Mouse (Mus musculus): ENCODE measurements around the gene Icam5. TPM values are rescaled to one million over a fixed set of nuclear protein-coding genes. Genes with fewer than 3 reads are reported as not detected.

Icam5 gene
- polyA plus RNA-seq, 1 experiment, result 0.62 TPM

- no peak for TF ChIP-seq GATA1 (IDR thresholded peaks at IDR 0.05; ENCODE audit: low read length)
Measured at GRCm38 (mm10) chr9:21028560-21029110, 3.2 kb upstream of the Icam5 start.

DNA sequence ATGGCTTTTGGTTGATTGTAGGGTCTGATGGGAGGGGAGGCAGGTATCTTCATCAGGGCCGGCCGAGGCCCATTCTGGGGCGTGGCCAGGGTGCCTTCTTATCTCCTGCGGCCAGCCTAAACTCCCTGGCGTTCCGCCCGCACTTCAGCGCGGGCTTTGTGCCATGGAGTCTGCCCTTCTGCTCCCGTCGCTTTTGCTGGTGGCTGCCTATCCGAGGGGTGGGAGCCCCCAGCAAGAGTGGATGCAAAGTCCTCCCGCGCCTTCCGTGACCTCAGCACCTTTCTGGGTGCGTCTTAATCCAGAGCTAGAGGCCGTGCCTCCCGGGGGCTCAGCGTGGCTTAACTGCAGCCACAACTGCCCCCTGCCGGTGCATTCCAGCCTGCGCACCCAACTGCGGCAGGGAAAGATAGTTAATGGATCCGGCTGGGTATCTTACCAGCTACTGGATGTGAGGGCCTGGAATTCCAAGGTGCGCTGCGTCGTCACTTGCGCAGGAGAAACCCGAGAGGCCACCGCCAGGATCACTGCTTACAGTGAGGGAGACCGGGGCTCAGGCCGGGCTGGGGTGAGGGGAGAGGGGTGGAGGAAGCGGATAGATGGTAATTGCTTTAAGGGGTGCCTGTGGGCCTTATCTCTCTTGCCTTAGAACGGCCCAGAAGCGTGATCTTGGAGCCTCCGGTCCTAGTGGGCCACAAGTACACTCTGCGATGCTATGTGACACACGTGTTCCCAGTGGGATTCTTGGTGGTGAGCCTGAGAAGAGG, 2.4 kb upstream of the Icam5 start, which contains the start of gene Icam4:
Gene Icam4 (plus strand): TSS at position 83 of the 764 bp plus-strand sequence.
- TF ChIP-seq GATA1 (IDR thresholded peaks at IDR 0.05; ENCODE audit: low read length), result no peak

DNA sequence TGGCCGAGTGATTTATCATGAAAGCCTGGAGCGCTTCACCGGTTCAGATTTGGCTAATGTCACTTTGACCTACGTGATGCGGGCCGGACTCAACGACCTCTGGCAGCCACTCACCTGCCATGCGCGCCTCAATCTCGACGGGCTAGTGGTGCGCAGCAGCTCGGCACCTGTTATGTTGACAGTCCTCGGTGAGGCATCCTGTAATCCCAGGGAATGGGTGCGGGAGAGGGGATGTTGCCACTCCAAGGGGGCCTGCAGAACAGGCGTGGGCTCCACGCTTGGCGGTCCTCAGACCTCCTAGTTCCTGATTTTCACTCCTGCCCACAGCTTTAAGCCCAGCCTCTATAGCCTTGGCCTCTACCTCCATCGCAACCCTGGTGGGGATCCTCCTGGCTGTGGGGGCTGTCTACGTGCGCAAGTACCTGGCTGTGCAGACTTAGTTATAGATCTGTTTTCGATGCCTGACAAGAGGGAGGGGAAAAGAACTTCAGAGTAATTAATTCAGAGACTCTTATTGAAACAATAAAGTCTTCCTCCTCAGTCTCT, 1.7 kb upstream of the Icam5 start:
- TF ChIP-seq GATA1 (IDR thresholded peaks at IDR 0.05; ENCODE audit: low read length), result no peak

DNA sequence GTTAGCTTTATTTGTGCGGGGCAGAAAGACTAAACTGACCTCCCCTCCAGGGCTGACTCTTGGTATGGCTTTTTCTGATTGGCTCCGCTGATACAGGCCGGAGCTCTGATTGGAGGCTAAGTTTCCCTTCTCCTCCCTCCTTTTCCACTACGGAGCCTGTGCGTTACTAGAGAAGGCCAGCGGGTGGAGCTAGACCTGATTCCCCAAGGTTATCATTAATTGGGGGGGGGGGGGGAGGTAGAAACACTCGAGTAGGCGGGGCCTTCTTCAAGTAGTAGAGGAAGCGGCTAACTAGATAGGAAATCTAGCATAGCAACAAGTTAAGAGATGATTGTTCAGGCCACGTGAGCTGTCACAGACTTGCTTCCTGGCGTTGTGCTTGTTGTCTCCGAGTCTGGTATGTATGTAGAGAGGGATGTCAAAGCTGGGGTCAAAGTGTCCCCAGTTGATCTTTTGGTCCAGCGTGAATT, 1.1 kb upstream of the Icam5 start:
- no peak for TF ChIP-seq GATA1 (IDR thresholded peaks at IDR 0.05; ENCODE audit: low read length)

DNA sequence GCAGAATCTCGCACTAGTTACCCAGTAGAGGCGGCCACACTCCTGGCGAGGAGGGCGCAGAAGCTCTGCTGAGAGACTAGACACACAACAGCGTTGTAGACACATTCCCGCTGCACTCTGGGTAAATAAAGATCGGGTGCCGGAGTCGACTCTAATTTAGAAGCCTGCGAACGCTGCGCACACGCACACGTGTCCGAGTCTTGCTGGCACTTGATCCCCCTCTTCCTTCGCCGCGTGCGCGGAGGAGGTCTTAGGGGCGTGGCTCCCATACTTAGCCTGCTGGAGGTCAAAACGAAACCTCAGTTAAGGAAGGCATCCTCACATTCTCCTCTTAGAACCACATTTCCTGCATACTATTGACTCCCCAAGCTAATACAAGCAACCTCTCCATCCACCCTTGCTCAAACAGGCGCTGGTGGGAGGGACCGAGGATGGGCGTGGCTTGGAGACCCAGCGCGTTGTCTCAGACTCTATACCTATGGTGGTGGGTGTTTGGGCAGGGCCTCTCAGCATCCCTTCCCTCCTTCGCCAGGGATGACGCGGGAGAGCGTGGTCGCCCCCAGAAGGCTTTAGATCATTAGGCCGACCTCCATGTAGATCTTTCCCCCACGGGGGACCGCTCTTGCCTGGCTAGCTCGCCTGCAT, 500 bp upstream of the Icam5 start:
- TF ChIP-seq GATA1 (IDR thresholded peaks at IDR 0.05; ENCODE audit: low read length), result no peak

DNA sequence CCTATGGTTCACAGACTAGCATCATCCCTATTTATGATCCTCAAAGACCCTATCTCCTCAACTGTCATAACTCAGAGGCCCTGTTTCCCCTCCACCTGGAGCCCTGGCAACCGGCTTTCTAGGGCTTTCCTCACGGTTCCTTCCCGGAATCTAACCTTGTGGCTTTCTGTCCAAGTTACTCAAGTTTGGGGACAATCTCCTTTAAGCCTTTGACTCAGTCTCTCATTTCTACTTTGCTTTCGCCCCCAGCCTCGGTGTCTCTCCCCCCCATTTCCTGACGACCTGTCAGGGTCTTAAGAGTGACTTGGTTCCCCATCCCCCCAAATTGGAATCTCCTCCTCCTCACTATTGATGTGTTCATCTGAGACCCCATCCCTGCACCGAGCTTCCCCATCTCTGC, 618 bp downstream of the Icam5 start:
- TF ChIP-seq GATA1 (IDR thresholded peaks at IDR 0.05; ENCODE audit: low read length), result no peak

GRCm38 (mm10) chr9:21033136-21033535, 1.3 kb downstream of the Icam5 start:
- no peak for TF ChIP-seq GATA1 (IDR thresholded peaks at IDR 0.05; ENCODE audit: low read length)

DNA sequence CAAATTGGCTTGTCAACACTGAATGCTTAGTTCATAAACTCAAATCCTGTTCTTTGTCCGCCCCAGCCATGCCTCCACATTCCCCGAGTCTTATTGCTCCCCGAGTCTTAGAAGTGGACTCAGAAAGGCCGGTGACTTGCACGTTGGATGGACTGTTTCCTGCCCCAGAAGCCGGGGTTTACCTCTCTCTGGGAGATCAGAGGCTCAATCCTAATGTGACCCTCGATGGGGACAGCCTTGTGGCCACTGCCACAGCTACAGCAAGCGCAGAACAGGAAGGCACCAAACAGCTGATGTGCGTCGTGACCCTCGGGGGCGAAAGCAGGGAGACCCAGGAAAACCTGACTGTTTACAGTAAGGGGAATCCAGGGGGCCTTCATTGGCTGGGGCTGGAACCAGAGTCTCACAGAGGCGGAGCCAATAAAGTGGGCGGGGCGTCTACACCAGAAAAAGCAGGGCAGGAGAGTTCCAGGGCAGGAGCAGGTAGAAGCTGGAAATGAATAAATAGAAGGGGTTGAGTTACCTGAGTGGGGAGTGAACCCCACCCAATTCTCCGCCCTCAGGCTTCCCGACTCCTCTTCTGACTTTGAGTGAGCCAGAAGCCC, 2.7 kb downstream of the Icam5 start:
- no peak for TF ChIP-seq GATA1 (IDR thresholded peaks at IDR 0.05; ENCODE audit: low read length)

GRCm38 (mm10) chr9:21035586-21035985, 3.7 kb downstream of the Icam5 start:
- no peak for TF ChIP-seq GATA1 (IDR thresholded peaks at IDR 0.05; ENCODE audit: low read length)

GRCm38 (mm10) chr9:21036161-21036560, 4.3 kb downstream of the Icam5 start:
- no peak for TF ChIP-seq GATA1 (IDR thresholded peaks at IDR 0.05; ENCODE audit: low read length)

DNA sequence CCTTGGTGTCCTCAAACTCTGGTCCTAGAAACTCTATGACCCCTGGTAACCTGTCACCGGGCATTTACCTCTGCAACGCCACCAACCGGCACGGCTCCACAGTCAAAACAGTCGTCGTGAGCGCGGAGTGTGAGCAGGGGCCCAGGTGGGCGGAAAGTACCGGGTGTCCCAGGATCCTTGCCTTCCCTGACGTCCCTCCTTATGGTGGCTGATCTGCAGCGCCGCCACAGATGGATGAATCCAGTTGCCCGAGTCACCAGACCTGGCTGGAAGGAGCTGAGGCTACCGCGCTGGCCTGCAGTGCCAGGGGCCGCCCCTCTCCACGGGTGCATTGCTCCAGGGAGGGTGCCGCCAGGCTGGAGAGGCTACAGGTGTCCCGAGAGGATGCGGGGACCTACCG, 4.8 kb downstream of the Icam5 start:
- TF ChIP-seq GATA1 (IDR thresholded peaks at IDR 0.05; ENCODE audit: low read length), result no peak

GRCm38 (mm10) chr9:21037481-21037891, 5.6 kb downstream of the Icam5 start:
- no peak for TF ChIP-seq GATA1 (IDR thresholded peaks at IDR 0.05; ENCODE audit: low read length)

- TF ChIP-seq GATA1 (IDR thresholded peaks at IDR 0.05; ENCODE audit: low read length), result no peak
Measured at GRCm38 (mm10) chr9:21039779-21040178, 7.9 kb downstream of the Icam5 start.

DNA sequence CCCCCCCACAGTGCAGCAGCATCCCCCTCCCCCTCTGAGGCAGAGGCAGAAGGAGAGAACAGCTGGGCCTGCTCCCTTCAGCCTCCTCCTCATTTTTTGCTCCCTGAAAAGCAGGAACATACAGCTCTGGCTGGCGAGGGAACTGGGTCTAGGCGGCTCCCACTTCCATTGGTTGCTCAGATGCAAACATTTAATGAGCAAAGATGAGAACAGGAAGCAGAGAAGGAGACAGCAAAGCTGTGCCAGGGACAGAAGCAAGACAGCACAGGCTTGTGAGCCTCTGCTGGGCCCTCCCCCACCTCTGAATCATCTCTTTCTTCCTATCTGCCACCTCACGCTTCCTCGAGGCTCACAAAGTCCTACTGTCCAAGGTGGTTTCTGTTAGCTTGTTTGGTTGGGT, 9.4 kb downstream of the Icam5 start:
- TF ChIP-seq GATA1 (IDR thresholded peaks at IDR 0.05; ENCODE audit: low read length), result no peak

GRCm38 (mm10) chr9:21043563-21043962, 11.7 kb downstream of the Icam5 start:
- TF ChIP-seq GATA1 (IDR thresholded peaks at IDR 0.05; ENCODE audit: low read length), result no peak

GRCm38 (mm10) chr9:21045235-21045634, 13.4 kb downstream of the Icam5 start:
- TF ChIP-seq GATA1 (IDR thresholded peaks at IDR 0.05; ENCODE audit: low read length), result no peak
